Mouse (Mus musculus) heart, postnatal 4 days (tissue): ENCODE results near the gene Zfp119b. TPM values are rescaled to one million over a fixed set of nuclear protein-coding genes. Genes with fewer than 3 reads are reported as not detected.

Source experiments
- DNase-seq: peaks from one replicate; pipeline ENCODE4 v3.0.0; 2021
- total RNA-seq, 2 experiments: library from RNA; stranded (reverse); gene quantifications; 2 replicates each; pipeline ENCODE4 v1.2.3; 2021

Gene Zfp119b
- 1 to 10 TPM; 3.3 to 4.0 TPM for total RNA-seq

DNA sequence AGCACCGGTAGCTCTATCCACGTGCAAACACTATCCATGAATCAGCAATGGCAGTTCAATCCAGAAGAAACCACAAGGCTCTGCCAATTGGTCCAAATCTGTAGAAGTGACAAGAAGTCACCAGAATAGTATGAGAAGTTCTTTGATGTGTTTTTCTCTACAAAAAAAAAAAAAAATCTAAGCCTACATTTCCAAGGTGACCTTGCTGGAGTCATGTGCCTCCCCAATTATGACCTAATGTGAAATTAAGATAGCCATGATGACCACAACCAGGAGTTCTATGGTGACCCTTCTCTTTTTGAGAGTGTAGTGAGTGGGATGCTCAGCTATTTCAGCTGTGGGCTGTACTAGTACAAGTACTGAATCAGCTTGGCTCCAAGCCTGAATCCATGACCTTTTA is at the start of gene Zfp119b:
TSS of gene Zfp119b (minus strand) at position 101 of the 400 bp plus-strand sequence.
- DNase-seq = no peak

DNA sequence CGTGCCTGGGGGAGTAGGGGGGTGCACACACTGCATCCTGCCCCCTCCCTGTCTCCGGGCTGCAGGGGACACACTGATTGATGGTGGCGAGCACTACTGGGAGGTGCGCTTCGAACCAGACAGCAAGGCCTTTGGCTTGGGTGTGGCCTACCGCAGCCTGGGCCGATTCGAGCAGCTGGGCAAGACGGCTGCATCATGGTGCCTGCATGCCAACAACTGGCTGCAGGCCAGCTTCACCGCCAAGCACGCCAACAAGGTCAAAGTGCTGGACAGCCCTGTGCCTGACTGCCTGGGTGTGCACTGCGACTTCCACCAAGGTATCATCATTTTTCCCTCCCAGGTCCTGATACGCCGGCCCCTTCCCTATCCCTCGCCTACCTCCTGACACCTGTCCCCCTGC is 46.7 kb upstream of the Zfp119b start:
- DNase-seq = no peak

DNA sequence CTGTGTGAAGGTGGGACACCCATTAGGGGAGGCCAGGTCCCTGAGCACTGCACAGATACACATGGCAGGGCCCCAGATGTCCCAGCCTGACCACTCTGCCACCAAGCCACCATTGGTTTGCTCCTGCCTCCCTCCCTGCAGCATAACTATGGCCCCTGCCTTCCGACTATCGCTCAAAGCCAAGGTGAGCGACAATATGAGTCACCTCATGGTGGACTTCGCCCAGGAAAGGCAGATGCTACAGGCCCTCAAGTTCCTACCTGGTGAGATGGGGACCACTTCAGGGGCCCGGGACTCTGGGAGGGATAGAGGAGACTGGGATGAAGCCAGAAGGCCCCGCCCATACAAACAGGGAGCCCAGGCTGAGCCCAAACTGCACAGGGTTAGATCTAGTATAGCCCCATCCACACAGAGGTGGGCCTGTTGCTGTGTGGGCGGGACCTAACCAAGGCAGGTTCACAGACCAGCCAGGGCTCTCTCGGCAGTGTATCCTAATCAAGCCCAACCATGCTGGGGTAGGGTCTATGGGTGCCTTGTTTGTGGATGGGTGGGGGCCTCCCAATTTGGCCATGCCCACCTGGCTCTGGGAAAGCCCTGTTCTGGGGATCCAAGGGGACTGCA is 41.1 kb upstream of the Zfp119b start:
- DNase-seq = no peak

DNA sequence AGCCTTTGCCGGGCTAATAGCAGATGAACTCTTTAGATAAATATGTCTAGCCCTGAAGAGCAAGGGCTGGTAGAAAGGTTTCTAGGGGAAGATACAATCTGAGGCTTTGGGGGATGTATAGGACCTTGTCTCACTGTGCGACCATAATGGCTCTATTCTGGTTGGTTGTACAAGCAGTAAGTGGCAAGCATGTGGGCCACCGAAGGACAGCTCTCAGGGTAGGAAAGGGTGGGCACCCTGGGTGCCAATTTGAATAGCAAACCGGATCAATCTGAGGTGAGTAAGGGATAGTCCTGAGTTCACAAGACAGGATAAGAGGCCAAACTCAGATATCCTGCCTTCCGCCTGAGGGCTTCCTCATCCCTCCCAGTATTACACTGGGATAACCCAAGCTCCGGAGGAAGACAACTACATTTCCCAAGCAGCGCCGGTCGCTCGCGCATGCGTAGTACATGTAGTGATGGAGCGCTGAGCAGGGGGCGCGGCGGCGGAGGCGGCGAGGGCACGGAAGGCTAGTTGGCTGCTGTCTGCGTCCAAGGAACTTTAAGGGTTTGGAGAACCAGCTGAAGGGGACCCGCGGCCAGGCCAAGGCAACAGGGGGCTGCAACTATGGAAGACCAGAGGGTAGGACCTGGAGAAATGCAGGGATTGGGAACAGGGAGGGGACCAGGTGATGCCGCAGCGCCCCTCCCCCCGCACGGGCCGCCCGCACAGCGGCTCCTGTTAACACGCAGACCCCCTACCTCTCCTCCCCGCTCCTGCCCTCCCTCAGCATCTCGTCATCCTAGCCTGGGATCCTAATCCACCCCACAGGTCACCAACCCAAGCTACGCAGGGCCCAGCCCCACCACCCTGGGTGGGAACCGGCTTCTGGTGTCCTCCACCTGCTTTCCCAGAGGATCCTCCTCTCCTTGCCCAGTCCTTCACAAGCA is 37.0 kb upstream of the Zfp119b start, which contains the start of gene Fsd1:
TSS of gene Fsd1 (plus strand) at position 480 of the 932 bp plus-strand sequence.
- DNase-seq = peak; percentile 63

DNA sequence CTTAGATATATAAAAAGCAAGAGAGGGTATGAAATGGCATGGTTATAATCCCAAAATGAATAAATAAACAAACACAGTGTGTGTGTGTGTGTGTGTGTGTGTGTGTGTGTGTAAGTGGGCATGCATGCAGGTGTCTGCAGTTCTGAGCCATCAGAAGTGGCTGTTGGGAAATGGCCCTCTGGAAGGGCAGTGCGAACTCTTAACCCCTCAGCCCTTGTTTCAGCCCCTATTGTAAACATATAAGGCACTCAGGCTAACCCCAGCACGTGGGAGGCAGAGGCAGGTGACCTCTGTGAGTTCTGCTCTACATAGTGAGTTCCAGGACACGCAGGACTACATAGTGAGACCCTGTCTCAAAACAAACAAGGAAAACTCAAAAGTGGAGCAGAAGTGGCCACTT is 28.0 kb upstream of the Zfp119b start:
- no peak for DNase-seq

DNA sequence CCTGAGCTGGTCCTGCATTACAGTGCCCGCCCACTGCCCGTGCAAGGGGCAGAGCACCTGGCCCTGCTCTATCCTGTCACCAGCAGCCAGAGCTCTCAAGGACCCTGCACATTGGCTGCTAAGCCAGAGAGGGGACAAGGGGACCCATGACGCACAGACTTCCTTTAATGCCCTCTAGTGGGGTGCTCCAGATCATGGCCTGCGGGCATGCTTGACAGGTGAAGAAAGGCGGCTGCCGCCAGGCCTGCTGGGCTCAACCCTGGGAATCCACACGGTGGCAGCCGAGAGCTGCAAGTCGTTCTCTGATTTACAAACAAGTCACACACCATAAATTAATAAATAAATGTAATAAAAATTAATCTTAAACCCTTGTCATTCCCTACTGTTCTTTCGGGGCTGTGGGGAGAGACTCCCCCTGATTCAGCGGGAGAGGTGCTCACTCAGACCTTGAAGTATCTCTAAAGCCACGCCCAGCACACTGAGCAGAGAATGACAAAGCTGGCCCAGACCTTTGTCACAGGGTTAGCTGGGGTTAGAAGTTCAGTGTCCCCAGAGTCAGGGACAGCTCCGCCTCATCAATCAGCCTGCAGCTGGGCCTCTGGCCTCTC is 27.1 kb upstream of the Zfp119b start:
- peak; percentile 89 for DNase-seq

DNA sequence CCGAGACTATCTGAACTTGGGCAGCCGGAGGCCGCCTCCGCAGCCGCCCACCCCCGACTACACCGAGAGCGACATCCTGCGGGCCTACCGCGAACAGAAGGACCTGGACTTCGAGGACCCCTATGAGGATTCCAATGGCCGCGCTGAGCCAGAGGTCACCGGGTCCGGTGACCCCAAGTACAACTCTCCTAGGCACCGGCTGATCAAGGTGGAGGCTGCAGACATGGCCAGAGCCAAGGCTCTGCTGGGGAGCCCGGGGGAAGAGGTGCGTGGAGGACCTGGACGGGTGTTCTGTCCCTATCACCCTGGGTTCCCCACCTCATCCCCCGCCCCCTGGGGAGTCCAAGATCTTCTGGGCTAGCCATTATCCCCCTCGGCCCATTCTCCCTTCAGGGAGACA is 22.2 kb upstream of the Zfp119b start:
- DNase-seq = no peak

DNA sequence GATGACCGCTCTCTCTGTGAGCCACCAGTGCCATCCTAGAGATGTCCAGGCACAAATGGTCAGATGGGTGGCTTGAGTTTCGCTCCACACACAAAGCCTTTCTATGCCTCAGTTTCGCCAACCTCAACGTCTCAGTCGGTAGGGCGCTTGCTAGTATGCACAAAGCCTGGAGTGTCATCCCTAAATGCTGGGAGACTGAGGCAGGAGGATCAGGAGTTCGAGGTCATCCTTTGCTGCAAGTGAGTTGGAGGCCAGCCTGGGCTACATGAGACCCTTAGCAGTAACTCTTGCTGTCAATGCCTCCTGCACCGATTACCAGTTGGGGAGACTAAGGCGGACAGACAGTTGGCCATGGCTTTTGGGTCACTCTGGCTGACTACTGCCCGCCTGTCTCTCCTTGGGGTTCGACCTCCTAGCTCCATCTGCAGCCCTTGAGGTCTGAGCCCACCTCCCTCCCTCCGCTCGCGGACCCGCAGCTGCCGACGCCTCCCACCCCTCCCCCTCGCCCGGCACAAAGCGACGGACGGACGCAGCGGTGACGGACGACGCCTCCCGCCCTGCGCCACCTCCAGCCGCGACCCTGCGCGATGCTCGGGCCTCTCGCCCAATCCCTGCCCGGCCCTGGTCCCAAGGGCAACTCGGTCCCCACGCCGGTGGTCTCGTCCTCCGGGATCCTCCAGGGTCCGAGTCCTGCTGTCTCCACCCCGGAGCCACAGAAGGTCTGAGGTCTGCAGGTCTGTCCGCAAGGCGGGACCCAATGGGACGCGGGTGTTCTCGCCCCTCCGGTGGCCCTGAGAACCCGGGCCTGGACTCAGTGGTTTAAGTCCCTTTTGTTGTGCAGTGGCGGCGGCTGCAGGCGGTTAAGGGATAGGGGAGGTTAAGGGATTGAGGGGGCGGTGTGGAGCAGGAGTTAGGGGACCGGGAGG is 20.9 kb upstream of the Zfp119b start, which contains the start of gene Shd:
TSS of gene Shd (plus strand) at position 502 of the 926 bp plus-strand sequence.
- peak; percentile 50 for DNase-seq

DNA sequence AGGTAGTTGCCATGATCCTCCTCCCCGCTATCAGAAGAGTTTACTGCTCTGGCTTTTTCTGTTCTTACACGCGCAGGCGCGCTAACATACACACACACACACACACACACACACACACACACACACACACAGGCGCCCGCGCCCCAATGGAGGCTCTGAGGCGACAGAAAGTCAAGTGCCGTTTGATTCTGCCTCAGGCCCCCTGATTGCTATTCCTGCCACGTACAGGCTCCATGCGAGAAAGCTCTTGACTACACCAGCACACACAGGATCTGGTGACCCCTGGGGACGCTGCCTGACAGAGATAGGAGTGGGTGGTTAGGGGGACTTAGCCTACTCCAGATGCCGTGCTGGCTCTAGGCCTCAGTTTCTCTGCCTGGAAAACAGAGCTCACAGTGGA is 20.3 kb upstream of the Zfp119b start:
- DNase-seq = peak; percentile 36

DNA sequence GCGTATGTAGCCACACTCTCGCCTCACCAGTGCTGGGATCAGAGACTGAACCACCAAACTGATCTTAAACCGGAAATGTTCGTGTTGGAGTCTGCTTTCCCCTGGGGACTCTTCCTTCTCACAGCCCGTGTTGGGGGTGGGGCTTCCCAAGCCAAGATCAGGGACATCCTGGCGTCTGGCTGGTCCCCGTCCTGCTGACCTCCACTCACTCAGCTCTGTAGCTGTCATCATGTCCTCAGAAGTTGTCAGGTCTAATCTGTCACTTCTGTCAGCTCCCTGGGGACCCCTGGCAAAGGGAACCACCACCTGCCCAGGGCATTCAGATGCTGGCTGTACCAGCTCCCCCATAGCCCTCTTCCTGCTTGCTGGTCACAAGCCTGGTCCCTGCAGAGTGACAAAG is 18.9 kb upstream of the Zfp119b start:
- peak; percentile 62 for DNase-seq

DNA sequence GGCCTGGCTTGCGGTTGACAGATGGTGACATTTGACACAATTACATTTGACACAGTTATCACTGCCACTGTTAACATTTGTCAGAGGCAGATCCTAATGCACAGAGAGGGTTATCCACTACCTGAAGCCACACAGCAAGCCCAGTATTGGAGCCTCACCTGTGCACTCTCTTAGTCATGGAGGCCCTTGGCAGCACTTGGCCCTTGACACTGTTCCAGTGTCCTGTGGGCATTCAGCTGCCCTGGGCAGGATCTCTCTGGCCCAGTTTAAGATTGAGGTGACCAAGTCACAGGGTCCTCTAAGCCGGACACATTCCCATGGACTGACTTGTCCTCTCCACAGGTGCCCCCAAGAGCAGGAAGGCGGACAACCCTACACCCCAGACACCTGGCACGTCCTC is 17.9 kb upstream of the Zfp119b start:
- DNase-seq = no peak

DNA sequence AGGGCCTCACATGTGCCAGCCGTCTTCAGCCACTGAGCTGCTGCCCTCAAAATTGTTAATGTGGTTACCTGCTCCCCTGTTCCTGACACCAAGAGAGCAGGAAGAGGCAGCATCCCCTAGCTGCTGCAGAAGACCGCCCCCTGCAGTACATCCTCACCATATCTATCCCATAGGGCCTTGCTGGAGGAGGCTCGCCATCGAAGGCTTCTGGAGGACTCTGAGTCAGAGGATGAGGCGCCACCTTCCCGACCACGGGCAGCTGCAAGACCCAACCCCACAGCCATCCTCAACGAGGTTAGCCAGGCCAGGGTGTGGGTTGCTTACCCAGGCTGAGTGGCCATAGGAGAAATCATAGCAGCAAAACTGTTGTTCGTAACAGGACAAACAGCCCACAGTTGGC is 15.7 kb upstream of the Zfp119b start:
- DNase-seq = no peak

DNA sequence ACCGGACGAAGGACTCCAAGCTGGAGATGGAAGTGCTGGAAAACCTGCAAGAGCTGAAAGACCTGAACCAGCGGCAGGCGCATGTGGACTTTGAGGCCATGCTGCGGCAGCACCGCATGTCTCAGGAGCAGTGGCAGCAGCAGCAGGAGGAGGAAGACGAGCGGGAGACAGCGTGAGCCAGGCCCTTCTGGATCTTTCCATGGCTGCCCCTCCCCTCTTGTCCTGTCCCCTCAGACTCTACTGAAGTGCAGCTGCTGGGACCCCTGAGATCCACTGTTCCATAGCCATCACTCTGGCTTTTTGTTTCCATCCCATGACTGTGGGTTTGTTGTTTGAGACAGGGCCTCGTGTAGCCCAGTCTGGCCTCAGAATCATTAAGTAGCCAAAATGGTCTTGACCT is 15.2 kb upstream of the Zfp119b start:
- no peak for DNase-seq

DNA sequence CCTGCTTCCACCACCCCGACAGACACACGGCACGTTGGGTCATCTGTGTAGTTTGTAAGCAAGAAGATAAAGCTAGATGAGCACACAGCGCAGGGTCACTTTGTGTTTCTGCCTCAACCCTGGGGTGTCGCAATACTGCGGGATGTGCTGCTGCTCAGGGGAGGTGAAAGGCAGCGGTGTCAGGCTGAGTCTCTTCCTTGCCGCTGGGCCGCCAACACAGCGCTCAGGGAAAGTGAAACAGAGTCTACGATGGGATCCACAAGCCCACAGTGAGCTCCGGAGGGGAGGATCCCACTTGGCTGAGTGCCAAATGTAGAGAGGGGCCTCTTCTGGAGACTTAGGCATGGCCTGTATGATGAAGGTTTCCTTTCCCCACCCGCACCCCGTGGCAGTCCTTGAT is 13.9 kb upstream of the Zfp119b start:
- DNase-seq = no peak

DNA sequence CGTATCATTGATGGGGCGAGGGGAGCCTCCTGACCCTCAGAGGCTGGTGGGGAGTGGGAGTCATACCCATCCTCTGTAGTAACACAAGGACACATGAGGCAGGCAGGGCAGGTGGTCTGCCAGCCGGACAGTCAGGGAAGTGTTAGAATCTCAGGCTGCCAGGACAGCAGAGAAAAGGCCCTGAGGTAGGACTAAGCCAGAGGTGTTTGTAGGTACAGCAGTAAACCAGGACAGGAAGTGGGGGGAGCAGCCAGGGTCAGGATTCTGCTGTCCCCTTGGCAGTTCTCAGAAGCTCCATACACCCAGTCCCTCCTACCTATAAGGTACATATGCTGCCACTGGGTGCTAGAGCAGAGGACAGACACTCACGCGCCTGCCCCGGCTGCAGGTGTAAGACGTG is 12.3 kb upstream of the Zfp119b start:
- no peak for DNase-seq

DNA sequence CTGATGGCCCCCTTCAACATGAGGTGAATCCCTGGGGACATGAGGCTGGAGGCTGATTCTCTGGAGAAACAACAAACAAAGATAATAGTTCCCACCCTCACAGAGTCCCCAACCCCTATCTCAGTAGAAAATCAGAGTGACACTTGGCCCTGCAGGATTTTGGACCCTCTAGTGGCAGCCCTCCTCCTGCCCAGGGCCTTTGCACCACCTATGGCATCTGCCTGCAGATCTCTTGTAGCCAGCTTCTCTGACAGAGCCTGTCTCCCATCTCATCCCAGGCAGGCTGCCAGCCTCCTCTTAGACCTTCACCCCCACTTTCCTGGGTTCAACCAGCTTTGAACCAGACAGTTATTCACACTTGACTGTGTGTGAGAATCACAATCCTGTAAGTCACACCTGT is 11.5 kb upstream of the Zfp119b start:
- no peak for DNase-seq

DNA sequence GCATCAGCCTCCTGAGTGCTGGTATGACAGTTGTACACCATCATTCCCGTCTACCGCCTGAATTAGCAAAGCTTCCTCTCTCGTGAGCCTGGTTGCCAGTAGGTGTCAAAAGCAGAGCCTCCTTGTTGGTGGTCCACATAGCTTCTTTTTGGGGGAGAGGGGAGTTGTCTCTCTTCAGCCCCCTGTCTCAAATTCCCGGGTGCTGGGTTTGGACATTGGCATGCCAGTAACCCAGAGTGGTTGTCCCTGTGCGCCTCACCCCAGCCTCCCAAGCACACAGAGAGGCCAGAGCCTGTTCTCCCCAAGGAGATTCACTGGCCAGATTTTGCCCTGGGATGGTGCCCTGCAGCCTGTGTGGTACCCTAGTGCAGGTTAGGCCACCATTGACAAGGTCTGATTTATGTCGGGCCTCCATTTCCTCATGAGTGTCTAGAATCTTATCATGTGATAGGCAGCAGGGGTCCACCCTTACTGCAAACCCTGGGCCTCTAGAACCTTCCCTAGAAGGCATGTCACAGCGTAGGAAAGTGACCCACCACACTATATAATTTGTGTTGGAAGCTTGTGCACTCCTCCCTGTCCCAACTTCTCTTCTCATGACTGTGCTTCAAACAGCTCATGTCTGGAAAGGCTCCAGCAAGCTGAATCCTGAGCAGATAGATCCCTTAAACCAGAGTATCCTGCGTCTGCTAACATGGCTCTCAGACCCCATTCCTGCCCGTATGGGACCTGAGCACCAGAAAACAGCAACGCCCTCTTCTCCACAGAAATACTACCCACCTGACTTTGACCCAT is 10.8 kb upstream of the Zfp119b start:
- DNase-seq = no peak

DNA sequence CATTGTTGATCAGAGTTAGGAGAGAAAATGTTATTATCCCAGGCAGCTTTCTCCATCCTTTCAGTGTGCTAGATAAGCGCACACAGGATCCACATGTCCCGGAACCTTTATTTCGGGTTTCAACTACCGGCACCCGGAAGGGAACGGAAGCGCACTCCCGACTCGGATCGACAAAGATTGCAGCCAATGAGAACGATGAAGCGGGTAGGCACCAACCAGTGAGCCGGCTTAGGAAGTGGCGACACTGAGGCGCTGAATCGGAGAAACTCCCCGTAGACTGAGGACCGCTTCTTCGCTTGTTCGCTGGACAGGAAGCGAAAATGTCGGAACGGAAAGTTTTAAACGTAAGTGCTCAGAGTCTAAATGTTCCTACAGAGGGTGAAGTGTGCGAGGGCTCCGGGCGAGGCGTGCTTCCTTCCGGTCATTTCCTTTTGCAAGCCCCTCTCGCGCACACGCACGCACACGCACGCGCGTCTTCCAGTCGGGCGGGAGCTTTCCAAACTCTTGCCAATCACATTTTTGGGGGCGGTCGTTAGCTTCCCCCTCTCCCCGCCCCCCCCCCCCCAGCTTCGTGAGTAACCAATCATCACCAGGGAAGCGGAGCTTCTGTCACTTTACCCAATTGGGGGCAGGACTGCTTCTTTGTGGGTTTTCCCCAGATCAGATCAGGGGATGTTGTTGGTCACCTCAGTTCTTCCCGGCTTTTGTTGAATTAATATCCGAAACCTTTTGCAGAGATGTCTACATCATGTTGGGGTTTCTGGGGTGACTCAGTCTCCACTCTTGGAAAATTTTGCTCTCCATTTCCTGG is 9.8 kb upstream of the Zfp119b start, which contains the start of gene Yju2:
TSS of gene Yju2 (plus strand) at position 182 of the 811 bp plus-strand sequence.
- peak; percentile 95 for DNase-seq

DNA sequence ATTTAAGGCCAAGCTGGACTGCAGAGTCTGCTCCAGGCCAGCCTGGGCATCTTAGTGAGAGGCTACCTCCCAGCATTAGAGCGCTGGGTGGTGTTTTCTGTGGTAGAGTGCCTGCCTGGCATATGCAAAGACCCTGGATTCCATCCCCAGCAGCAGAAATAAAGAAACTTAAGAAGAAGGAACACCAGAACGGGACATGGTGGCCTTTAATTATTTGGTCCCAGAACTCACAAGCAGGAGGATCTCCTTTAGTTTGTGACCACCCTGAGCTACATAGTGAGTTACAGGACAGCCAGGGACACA is 9.2 kb upstream of the Zfp119b start:
- no peak for DNase-seq
